Mouse (Mus musculus) midbrain, embryonic 14.5 days (tissue): ENCODE measurements around the gene Hist2h3c1. TPM values are rescaled to one million over a fixed set of nuclear protein-coding genes. Genes with fewer than 3 reads are reported as not detected.
"Not testable (repeated sequence)": the region's sequence is repeated elsewhere in the genome, so short reads cannot be mapped to it uniquely, and the experiment has no call there.

Experiments
- ATAC-seq: fragments of 200-750 bp; cut with Nextera tagmentation; 2 replicates; pipeline ENCODE4 v1.8.0; 2017; ENCODE audit warnings: moderate number of reproducible peaks, moderate library complexity; ENCODE audit not compliant: low FRiP score, low TSS enrichment
- DNase-seq: peaks from one replicate; pipeline ENCODE4 v3.0.0-alpha.2; 2015
- H3K27ac ChIP-seq: fragments of 300-500 bp; sonication (generic); replicated peaks from 2 replicates; pipeline ENCODE4 v1.5.1; 2014; ENCODE audit warnings: mild to moderate bottlenecking, low read depth, low read length, moderate library complexity
- H3K27me3 ChIP-seq: fragments of 300-500 bp; sonication (generic); 2 replicates; pipeline ENCODE4 v1.6.1; 2014; ENCODE audit warnings: low read length, control low read depth, mixed read lengths; ENCODE audit not compliant: control insufficient read depth, insufficient read depth
- H3K36me3 ChIP-seq: fragments of 300-500 bp; sonication (generic); 2 replicates; pipeline ENCODE4 v1.6.1; 2014; ENCODE audit warnings: low read length, control low read depth; ENCODE audit not compliant: control insufficient read depth, insufficient read depth
- H3K4me1 ChIP-seq: fragments of 300-500 bp; sonication (generic); 2 replicates; pipeline ENCODE4 v1.6.1; 2014; ENCODE audit warnings: mild to moderate bottlenecking, antibody characterized with exemption, low read length, control low read depth; ENCODE audit not compliant: control insufficient read depth, insufficient read depth
- H3K4me2 ChIP-seq: fragments of 300-500 bp; sonication (generic); 2 replicates; pipeline ENCODE4 v1.6.1; 2014; ENCODE audit warnings: mild to moderate bottlenecking, low read length, moderate library complexity
- H3K4me3 ChIP-seq: fragments of 300-500 bp; sonication (generic); replicated peaks from 2 replicates; pipeline ENCODE4 v1.5.1; 2014; ENCODE audit warnings: low read depth, low read length
- H3K9ac ChIP-seq: fragments of 300-500 bp; sonication (generic); replicated peaks from 2 replicates; pipeline ENCODE4 v1.6.1; 2014; ENCODE audit warnings: mild to moderate bottlenecking, low read length, moderate library complexity
- H3K9me3 ChIP-seq: fragments of 300-500 bp; sonication (generic); 2 replicates; pipeline ENCODE4 v1.6.1; 2016; ENCODE audit warnings: low read length, control low read depth, mixed read lengths; ENCODE audit not compliant: control insufficient read depth
- WGBS: fragments of 180-500 bp; shearing (Covaris S2); extraction: QIAGEN DNeasy Blood & Tissue Kit; methylation state at CpG from one replicate; pipeline ENCODE4 v1.1.7; 2014; 5-methylcytosine and 5-hydroxymethylcytosine counted together
- microRNA-seq: library from miRNA; unstranded; fragments of <30 nt; microRNA quantifications from one replicate; pipeline ENCODE4, GENCODE M21; 2016
- polyA plus RNA-seq: library from polyadenylated mRNA; unstranded; fragments of >200 nt; fragmentation: Nextera tagmentation; extraction: Ambion mirVana; gene quantifications from 2 replicates; pipeline ENCODE4 v1.2.1, GENCODE M21; 2014

The Hist2h3c1 gene
- polyA plus RNA-seq, 1 experiment from 2014 or later: not detected

DNA sequence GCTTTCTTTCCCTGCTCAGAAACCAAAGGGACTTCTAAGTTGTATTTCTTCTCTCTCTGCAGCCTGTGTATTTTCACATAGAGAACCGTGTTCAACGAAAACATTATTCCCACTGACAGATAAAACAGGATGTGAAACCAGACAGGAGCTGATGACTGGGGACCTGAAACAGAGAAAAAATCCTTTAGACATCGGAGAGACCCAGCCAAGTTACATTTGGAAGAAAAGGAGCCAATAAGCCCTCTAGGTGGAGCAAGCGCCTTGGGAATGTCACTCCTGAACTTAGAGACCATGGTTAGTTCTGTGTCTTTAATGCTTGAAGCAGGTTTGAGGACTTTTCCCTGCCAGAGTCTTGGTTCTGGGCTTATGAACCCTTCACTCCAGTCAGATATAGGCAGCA is 38.0 kb downstream of the Hist2h3c1 start:
- Histone ChIP-seq H3K9ac (no peak overlapping the region), H3K4me3 (no peak overlapping the region), H3K36me3 (no peaks in the 10 kb centered on the region), H3K27ac (no peak overlapping the region), H3K27me3 (no peaks in the 10 kb centered on the region; the same call in 1 of the 2 replicates), H3K4me2 (no peak overlapping the region), H3K4me1 (no peaks in the 10 kb centered on the region), H3K9me3 (no peaks in the 10 kb centered on the region)
- no peak for ATAC-seq
- WGBS: 30% methylated on average over 4 of the region's 4 CpGs
- peak; percentile 72 for DNase-seq

DNA sequence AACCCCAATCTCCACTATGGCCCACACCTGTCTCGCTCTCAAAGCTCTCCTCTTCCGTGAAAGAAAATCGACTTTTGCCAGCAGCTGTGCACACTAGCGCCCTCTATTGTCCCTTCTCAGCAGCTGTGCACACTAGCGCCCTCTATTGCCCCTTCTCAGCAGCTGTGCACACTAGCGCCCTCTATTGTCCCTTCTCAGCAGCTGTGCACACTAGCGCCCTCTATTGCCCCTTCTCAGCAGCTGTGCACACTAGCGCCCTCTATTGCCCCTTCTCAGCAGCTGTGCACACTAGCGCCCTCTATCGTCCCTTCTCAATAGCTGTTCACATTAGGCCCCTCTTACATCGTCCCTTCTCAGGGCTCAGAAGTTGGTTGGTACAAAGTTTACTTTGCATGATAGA is 40.8 kb downstream of the Hist2h3c1 start:
- not testable (repeated sequence) for H3K9me3 ChIP-seq, H3K36me3 ChIP-seq, H3K27me3 ChIP-seq, H3K27ac ChIP-seq, ATAC-seq, H3K4me2 ChIP-seq, DNase-seq, H3K4me3 ChIP-seq, H3K9ac ChIP-seq, H3K4me1 ChIP-seq
- WGBS: 92% methylated on average over 11 of the region's 11 CpGs

DNA sequence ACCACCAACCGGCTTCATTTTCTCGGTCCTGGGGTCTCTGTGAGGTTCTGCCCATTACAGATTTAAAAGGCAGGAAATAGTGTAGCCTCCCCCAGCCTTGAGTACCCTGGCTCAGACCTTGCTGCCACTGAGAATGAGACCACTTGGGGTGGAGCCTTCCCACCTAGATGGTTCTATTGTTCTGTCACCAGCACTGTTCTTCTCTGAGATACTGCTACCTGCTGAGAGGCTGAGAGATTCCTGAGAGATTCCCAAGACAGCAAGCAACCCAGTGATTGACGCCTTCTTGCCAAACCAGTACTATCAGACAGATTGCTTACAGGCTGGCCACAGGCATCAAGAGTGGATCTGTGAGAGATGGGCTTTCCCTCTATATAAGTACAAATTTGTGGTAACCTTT is 42.7 kb downstream of the Hist2h3c1 start:
- Histone ChIP-seq H3K27me3 (no peaks in the 10 kb centered on the region), H3K36me3 (no peaks in the 10 kb centered on the region), H3K4me1 (no peaks in the 10 kb centered on the region), H3K9ac (no peak overlapping the region), H3K4me3 (no peak overlapping the region), H3K4me2 (no peak overlapping the region), H3K9me3 (no peaks in the 10 kb centered on the region), H3K27ac (no peak overlapping the region)
- ATAC-seq (no peak), DNase-seq (no peak)
- WGBS: 76% methylated on average over 3 of the region's 3 CpGs

DNA sequence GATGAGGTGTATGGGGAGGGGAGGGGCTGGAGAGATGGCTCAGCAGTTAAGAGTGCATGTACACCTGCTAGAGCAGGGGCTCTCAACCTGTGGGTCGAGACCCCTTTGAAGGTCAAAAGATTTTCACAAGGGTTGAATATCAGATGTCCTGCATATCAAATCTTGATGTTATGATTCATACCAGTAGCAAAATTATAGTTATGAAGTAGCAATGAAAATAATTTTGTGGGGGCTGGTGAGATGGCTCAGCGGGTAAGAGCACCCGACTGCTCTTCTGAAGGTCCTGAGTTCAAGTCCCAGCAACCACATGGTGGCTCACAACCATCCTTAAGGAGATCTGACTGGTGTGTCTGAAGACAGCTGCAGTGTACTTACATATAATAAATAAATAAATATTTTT is 44.2 kb downstream of the Hist2h3c1 start:
- H3K27me3 ChIP-seq, H3K9me3 ChIP-seq, H3K4me3 ChIP-seq, H3K36me3 ChIP-seq, H3K9ac ChIP-seq, H3K4me2 ChIP-seq, DNase-seq, ATAC-seq, H3K27ac ChIP-seq, H3K4me1 ChIP-seq: not testable (repeated sequence)
- WGBS: 97% methylated on average over 3 of the region's 3 CpGs

DNA sequence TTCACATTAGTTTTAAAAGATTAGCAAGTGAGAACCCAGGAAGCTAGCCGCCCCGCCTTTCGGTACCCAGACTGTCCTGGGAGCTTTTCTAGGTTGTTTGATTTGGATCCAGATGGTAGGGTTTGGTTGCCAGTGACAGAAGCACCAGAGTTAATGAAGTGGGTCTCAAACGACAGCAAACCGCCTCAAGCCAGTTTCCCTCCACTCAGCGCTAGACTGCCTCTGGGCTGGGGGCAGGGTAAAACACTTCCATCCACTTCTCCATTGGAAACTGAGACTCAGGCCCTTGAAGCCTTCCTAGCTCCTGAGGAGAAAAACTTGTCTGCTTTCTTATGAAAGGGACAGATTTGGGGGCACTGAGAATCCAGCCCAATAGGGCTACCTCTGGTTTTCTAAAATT is 46.2 kb downstream of the Hist2h3c1 start:
- no peaks in the 10 kb centered on the region for H3K27me3 ChIP-seq
- DNase-seq: no peak
- H3K27ac ChIP-seq: no peak overlapping the region
- no peak overlapping the region for H3K4me3 ChIP-seq
- no peaks in the 10 kb centered on the region for H3K36me3 ChIP-seq
- 73% methylated on average over 6 of the region's 6 CpGs for WGBS
- ATAC-seq: no peak
- H3K9ac ChIP-seq: no peak overlapping the region
- no peaks in the 10 kb centered on the region for H3K4me1 ChIP-seq
- H3K4me2 ChIP-seq: no peak overlapping the region
- H3K9me3 ChIP-seq: no peaks in the 10 kb centered on the region

DNA sequence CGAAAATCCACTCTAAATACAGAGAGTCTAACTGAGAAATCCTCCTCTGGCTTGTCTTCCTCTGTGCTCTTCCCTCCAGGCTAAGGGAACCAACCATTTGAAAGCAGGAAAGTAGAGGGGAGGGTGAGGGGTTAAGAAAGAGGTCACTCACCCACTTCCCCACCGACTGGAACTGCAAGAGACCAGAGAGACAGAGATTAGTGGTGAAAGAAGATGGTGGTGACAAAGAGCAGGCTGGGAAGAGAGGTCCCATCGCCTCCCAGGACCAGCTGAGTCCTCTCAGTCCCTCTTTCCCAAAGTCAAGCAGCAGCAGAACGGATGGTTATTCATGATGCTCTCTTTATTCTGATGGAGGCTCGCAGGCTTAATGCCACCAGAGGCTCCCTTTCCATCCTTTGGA is 46.9 kb downstream of the Hist2h3c1 start:
- no peaks in the 10 kb centered on the region for H3K4me1 ChIP-seq
- H3K4me2 ChIP-seq: no peak overlapping the region
- no peaks in the 10 kb centered on the region for H3K27me3 ChIP-seq
- H3K9me3 ChIP-seq: no peaks in the 10 kb centered on the region
- H3K4me3 ChIP-seq: no peak overlapping the region
- no peak for DNase-seq
- WGBS: 55% methylated on average over 5 of the region's 5 CpGs
- no peak overlapping the region for H3K9ac ChIP-seq
- ATAC-seq: no peak
- no peak overlapping the region for H3K27ac ChIP-seq
- no peaks in the 10 kb centered on the region for H3K36me3 ChIP-seq

DNA sequence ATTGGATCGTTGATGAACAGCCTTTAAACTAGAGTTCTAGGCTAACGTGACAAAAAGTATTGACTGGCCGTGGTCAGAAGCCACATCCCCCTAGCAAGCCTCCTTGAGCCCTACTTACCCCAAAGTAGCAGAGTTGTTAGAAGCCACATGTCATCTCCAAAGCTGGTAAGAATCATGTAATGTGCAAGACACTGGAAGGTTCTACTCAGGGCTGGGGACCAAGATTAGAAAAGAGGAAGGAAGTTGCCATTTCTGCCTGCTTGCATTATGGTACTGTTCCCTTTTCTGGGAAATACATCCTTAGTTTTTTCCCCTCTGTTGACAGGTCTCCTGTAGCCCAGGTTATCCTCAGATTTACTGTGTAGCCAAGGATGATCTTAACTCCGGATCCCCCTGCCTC is 47.3 kb downstream of the Hist2h3c1 start, which contains the start of gene Fcgr1:
Gene Fcgr1, minus strand, starts transcription at position 183 of the 400 bp plus-strand sequence.
- no peak for ATAC-seq
- Histone ChIP-seq H3K4me1 (no peaks in the 10 kb centered on the region), H3K27me3 (no peaks in the 10 kb centered on the region), H3K4me3 (no peak within 1 kb of the TSS), H3K4me2 (no peak within 1 kb of the TSS), H3K27ac (no peak within 1 kb of the TSS), H3K9me3 (no peaks in the 10 kb centered on the region), H3K36me3 (no peaks in the 10 kb centered on the region), H3K9ac (no peak within 1 kb of the TSS)
- DNase-seq: no peak
- WGBS: 80% methylated on average over 4 of the region's 4 CpGs

Small RNA genes lying within 50 kb of the gene (microRNA-seq; reads per million reads assigned to microRNA genes)
- not detected for gene Gm44492
- gene Gm47311: not detected
- not detected for gene Gm47313

Other genes with a start within 250 kb of the Hist2h3c1 start
- gene Vps45, start 188.2 kb upstream of the Hist2h3c1 start, polyA plus RNA-seq: 46.4 and 54.6 TPM in 2 replicates
- gene Otud7b, start 142.2 kb upstream of the Hist2h3c1 start, polyA plus RNA-seq: 5.3 and 6.1 TPM in 2 replicates
- gene Mtmr11, start 84.7 kb upstream of the Hist2h3c1 start, polyA plus RNA-seq: 6.1 and 11.8 TPM in 2 replicates
- 146 and 148 TPM in 2 replicates for gene Sf3b4, start 74.4 kb upstream of the Hist2h3c1 start, polyA plus RNA-seq
- 91.6 and 120 TPM in 2 replicates for gene Sv2a, start 65.5 kb upstream of the Hist2h3c1 start, polyA plus RNA-seq
- 63.0 and 69.6 TPM in 2 replicates for gene Bola1, start 27.0 kb upstream of the Hist2h3c1 start, polyA plus RNA-seq
- not detected in 2 replicates for gene Hist2h2ab, start 26.8 kb upstream of the Hist2h3c1 start, polyA plus RNA-seq
- 1.7 and 2.8 TPM in 2 replicates for gene Hist2h2ac, start 25.8 kb upstream of the Hist2h3c1 start, polyA plus RNA-seq
- 4.8 and 5.9 TPM in 2 replicates for gene Hist2h2be, start 25.6 kb upstream of the Hist2h3c1 start, polyA plus RNA-seq
- gene Hist2h3c2, start 7.6 kb upstream of the Hist2h3c1 start, polyA plus RNA-seq: 2.2 and 3.4 TPM in 2 replicates
- 55.4 and 76.9 TPM in 2 replicates for gene Hist2h2aa2, start 6.4 kb upstream of the Hist2h3c1 start, polyA plus RNA-seq
- 24.7 and 32.0 TPM in 2 replicates for gene Hist2h2aa1, start 1.2 kb upstream of the Hist2h3c1 start, polyA plus RNA-seq
- gene Hist2h4, start 16.6 kb downstream of the Hist2h3c1 start, polyA plus RNA-seq: 5.2 TPM in 2 replicates
- 19.3 and 20.1 TPM in 2 replicates for gene Hist2h3b, start 22.0 kb downstream of the Hist2h3c1 start, polyA plus RNA-seq
- gene Hist2h2bb, start 23.1 kb downstream of the Hist2h3c1 start, polyA plus RNA-seq: 4.9 and 5.4 TPM in 2 replicates
- 0.27 and 4.8 TPM in 2 replicates for gene Fcgr1, start 47.3 kb downstream of the Hist2h3c1 start, polyA plus RNA-seq
- gene BC107364, start 205.6 kb downstream of the Hist2h3c1 start, polyA plus RNA-seq: not detected in 2 replicates